Mouse (Mus musculus) heart, adult 2 months (tissue): Measurements from ENCODE around the gene Ola1.

Experiments
- CTCF ChIP-seq: fragments of 200-600 bp; IDR thresholded peaks from 2 replicates; pipeline ENCODE4 v1.8.1; 2022; ENCODE audit warnings: antibody characterized with exemption, mild to moderate bottlenecking, moderate library complexity
- POLR2A ChIP-seq: fragments of 200-500 bp; IDR thresholded peaks from 2 replicates; pipeline ENCODE4 v1.6.1; 2011; ENCODE audit warnings: mild to moderate bottlenecking, low read depth, low read length, control low read depth; ENCODE audit not compliant: insufficient read depth

DNA sequence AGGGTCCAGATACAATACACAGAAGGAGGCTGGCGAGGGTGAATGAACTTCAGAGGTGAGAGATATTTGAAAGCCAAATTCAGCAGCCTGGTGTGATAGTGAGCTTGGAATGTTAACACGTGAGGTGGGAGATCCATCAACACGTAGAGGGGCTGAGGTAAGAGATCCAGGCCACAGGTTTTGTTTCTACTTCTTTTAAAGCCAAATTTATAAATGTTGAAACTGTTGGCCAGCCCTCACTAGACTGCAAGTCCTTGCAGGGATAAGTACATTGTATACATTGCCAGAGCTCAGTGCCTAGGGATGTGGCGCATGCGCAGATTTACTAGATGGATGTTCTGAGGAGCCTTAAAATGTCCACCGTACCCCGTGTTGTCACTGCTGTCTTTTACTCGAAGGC, 168.3 kb downstream of the Ola1 start:
- TF ChIP-seq POLR2A (no peak), CTCF (no peak)
